Mouse (Mus musculus) C2C12 (cell line): ENCODE results near the gene Rnf111.

Experiments
- CTCF ChIP-seq: IDR thresholded peaks from one replicate; pipeline ENCODE4 v1.5.1; 2011; ENCODE audit not compliant: control insufficient read depth, insufficient read depth, insufficient read length
- MYOG ChIP-seq: IDR thresholded peaks from one replicate; pipeline ENCODE4 v1.6.1; 2011; ENCODE audit not compliant: control insufficient read depth, insufficient read length; ENCODE audit errors: extremely low read depth
- USF1 ChIP-seq: IDR thresholded peaks from one replicate; pipeline ENCODE4 v1.6.1; 2011; ENCODE audit warnings: low read depth, mild to moderate bottlenecking, control low read depth, moderate library complexity

GRCm38 (mm10) chr9:70383750-70384149 lies 119.8 kb downstream of the Rnf111 start:
- TF ChIP-seq MYOG (no peak), CTCF (no peak), USF1 (no peak)
